Mouse (Mus musculus): ENCODE results near the gene S100a4. TPM values are rescaled to one million over a fixed set of nuclear protein-coding genes. Genes with fewer than 3 reads are reported as not detected.

The S100a4 gene
- total and polyA plus RNA-seq, 2 experiments from 2014 or later, result 2.5 TPM; not detected in 1

DNA sequence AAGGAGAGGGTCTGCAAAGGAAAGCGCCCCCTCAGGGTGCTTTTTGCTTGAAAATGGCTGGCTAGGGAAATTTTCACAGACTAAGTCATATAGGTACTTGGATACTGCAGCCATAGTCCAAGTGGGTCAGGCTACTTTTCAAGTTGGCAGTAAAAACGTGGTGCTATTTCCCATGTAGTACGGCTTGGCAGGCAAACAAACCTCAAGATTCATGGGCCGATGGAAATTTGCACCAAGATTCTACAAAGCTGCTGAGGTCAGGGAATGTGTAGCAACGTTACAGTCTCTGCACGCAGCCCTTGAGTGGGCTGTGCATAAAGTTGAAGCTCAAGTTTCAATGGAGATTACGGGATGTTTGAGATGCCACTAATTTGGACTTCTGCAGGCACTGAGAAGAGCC, 24.1 kb upstream of the S100a4 start:
- no peak for DNase-seq (ENCODE audit: low spot score)
- H3K4me3 ChIP-seq (ENCODE audit: low read depth, low read length), result no peak overlapping the region
- no peaks in the 10 kb centered on the region; the same call in 1 of the 2 replicates for H3K4me1 ChIP-seq (ENCODE audit: insufficient read depth, low read length)
- no peaks in the 10 kb centered on the region for H3K36me3 ChIP-seq (ENCODE audit: insufficient read depth, low read length)
- H3K4me2 ChIP-seq (ENCODE audit: low read depth, low read length, poor library complexity, severe bottlenecking), result no peak overlapping the region
- H3K27ac ChIP-seq (ENCODE audit: low read depth, low read length), result no peak overlapping the region
- H3K9me3 ChIP-seq (ENCODE audit: low read length), result no peaks in the 10 kb centered on the region
- no peak for ATAC-seq (ENCODE audit: low FRiP score)
- no peak for TF ChIP-seq CTCF (IDR thresholded peaks at IDR 0.05)
- WGBS, result 85% methylated on average over 7 of the region's 7 CpGs
- no peaks in the 10 kb centered on the region for H3K27me3 ChIP-seq (ENCODE audit: insufficient read depth, low read length)
- no peak overlapping the region for H3K9ac ChIP-seq (replicated peaks; ENCODE audit: low read length, poor library complexity, severe bottlenecking)

DNA sequence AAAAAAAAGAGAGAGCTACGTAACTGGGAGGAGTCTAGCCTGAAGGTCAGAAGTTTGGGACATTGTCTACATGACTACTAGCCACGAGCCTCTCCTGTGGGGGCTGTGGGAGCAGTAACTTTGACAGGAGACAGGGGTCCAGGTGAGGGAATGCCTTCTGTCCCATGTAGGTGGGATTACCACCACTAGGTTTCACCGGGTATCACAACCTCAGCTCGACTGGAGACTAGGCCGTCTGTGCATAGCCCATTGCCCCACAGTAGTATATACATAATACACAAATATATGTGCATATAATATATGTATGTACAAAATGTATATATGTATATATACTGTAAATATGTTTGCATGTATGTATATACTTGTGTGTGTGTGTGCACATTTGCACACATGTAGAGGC, 22.4 kb upstream of the S100a4 start:
- ATAC-seq (ENCODE audit: low FRiP score), result no peak
- H3K4me2 ChIP-seq (ENCODE audit: low read depth, low read length, poor library complexity, severe bottlenecking), result no peak overlapping the region

GRCm38 (mm10) chr3:90582156-90582555, 21.4 kb upstream of the S100a4 start:
- DNase-seq (ENCODE audit: low spot score) (no peak), ATAC-seq (ENCODE audit: low FRiP score) (no peak)
- Histone ChIP-seq H3K36me3 (ENCODE audit: insufficient read depth, low read length) (no peaks in the 10 kb centered on the region), H3K4me1 (ENCODE audit: insufficient read depth, low read length) (no peaks in the 10 kb centered on the region), H3K4me3 (ENCODE audit: low read depth, low read length) (no peak overlapping the region), H3K4me2 (ENCODE audit: low read depth, low read length, poor library complexity, severe bottlenecking) (no peak overlapping the region), H3K9ac (replicated peaks; ENCODE audit: low read length, poor library complexity, severe bottlenecking) (no peak overlapping the region), H3K27me3 (ENCODE audit: insufficient read depth, low read length) (no peaks in the 10 kb centered on the region), H3K9me3 (ENCODE audit: low read length) (no peaks in the 10 kb centered on the region), H3K27ac (ENCODE audit: low read depth, low read length) (no peak overlapping the region)
- TF ChIP-seq CTCF (IDR thresholded peaks at IDR 0.05), result peak; percentile 42
- whole genome bisulfite sequencing, result 94% methylated on average over 1 of the region's 1 CpGs

More for the DNA sequence above, 22.4 kb upstream of the S100a4 start:
- no peaks in the 10 kb centered on the region for H3K9me3 ChIP-seq (ENCODE audit: low read length)
- TF ChIP-seq CTCF (IDR thresholded peaks at IDR 0.05), result no peak
- no peak overlapping the region for H3K9ac ChIP-seq (replicated peaks; ENCODE audit: low read length, poor library complexity, severe bottlenecking)
- DNase-seq (ENCODE audit: low spot score), result no peak
- no peaks in the 10 kb centered on the region for H3K36me3 ChIP-seq (ENCODE audit: insufficient read depth, low read length)
- H3K27ac ChIP-seq (ENCODE audit: low read depth, low read length), result no peak overlapping the region
- no peaks in the 10 kb centered on the region; the same call in 1 of the 2 replicates for H3K4me1 ChIP-seq (ENCODE audit: insufficient read depth, low read length)
- WGBS, result 97% methylated on average over 5 of the region's 5 CpGs
- no peak overlapping the region for H3K4me3 ChIP-seq (ENCODE audit: low read depth, low read length)
- no peaks in the 10 kb centered on the region for H3K27me3 ChIP-seq (ENCODE audit: insufficient read depth, low read length)

DNA sequence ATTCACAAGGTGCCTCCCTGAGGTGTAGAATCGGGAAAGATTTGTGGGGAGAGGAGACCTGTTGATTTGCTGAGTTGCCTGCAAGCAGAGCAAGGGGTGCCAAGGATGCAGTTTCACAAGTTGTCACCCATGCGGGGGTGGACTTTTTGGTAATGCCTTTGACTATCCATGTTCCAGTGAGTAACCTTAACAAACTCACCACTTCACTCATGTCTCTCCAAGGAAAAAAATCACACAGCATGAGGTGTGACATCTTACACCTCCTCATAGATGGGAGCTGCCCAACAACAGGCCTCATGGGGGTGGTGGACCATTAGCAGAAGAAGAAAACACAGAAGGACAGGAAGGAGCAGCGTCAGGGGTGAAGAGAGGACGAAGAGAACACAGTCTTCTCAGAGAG, 21.0 kb upstream of the S100a4 start:
- H3K27ac ChIP-seq (ENCODE audit: low read depth, low read length), result no peak overlapping the region
- H3K4me1 ChIP-seq (ENCODE audit: insufficient read depth, low read length), result no peaks in the 10 kb centered on the region
- 94% methylated on average over 4 of the region's 4 CpGs for WGBS
- H3K36me3 ChIP-seq (ENCODE audit: insufficient read depth, low read length), result no peaks in the 10 kb centered on the region
- DNase-seq (ENCODE audit: low spot score) (no peak), ATAC-seq (ENCODE audit: low FRiP score) (no peak)
- H3K9me3 ChIP-seq (ENCODE audit: low read length), result no peaks in the 10 kb centered on the region
- no peaks in the 10 kb centered on the region for H3K27me3 ChIP-seq (ENCODE audit: insufficient read depth, low read length)
- H3K4me2 ChIP-seq (ENCODE audit: low read depth, low read length, poor library complexity, severe bottlenecking), result no peak overlapping the region
- no peak overlapping the region for H3K9ac ChIP-seq (replicated peaks; ENCODE audit: low read length, poor library complexity, severe bottlenecking)
- no peak for TF ChIP-seq CTCF (IDR thresholded peaks at IDR 0.05)
- no peak overlapping the region for H3K4me3 ChIP-seq (ENCODE audit: low read depth, low read length)

GRCm38 (mm10) chr3:90583893-90584292, 19.7 kb upstream of the S100a4 start:
- ATAC-seq (ENCODE audit: low FRiP score) (no peak), DNase-seq (ENCODE audit: low spot score) (peak; percentile 32)
- WGBS, result 43% methylated on average over 3 of the region's 3 CpGs
- Histone ChIP-seq H3K36me3 (ENCODE audit: insufficient read depth, low read length) (no peaks in the 10 kb centered on the region), H3K4me2 (ENCODE audit: low read depth, low read length, poor library complexity, severe bottlenecking) (no peak overlapping the region), H3K27ac (ENCODE audit: low read depth, low read length) (no peak overlapping the region), H3K4me3 (ENCODE audit: low read depth, low read length) (no peak overlapping the region), H3K27me3 (ENCODE audit: insufficient read depth, low read length) (no peaks in the 10 kb centered on the region), H3K4me1 (ENCODE audit: insufficient read depth, low read length) (no peaks in the 10 kb centered on the region), H3K9ac (replicated peaks; ENCODE audit: low read length, poor library complexity, severe bottlenecking) (no peak overlapping the region), H3K9me3 (ENCODE audit: low read length) (no peaks in the 10 kb centered on the region)
- no peak for TF ChIP-seq CTCF (IDR thresholded peaks at IDR 0.05)

DNA sequence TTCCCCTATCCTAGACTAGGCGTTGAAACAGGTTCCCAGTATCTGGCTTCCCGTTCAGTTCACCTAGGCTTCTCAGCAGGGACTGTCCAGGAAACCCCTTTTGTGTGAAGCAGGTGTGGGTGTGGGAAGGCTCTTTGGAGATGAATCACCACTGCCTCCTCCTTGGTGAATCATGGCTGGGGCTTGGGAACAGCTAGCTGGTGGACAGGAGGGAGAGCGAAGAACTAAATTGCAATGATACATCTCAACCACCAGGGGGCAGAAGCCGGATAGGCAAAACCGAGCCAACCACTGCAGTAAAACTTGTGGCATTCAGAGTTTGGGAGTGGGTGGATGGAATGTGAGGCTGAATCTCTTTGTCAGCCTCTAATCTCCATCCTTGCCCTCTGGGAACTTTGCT, 18.0 kb upstream of the S100a4 start:
- H3K9ac ChIP-seq (replicated peaks; ENCODE audit: low read length, poor library complexity, severe bottlenecking), result no peak overlapping the region
- ATAC-seq (ENCODE audit: low FRiP score) (no peak), DNase-seq (ENCODE audit: low spot score) (peak; percentile 69)
- no peaks in the 10 kb centered on the region for H3K9me3 ChIP-seq (ENCODE audit: low read length)
- no peak overlapping the region for H3K27ac ChIP-seq (ENCODE audit: low read depth, low read length)
- no peaks in the 10 kb centered on the region for H3K27me3 ChIP-seq (ENCODE audit: insufficient read depth, low read length)
- H3K36me3 ChIP-seq (ENCODE audit: insufficient read depth, low read length), result no peaks in the 10 kb centered on the region
- peak; percentile 85 for TF ChIP-seq CTCF (IDR thresholded peaks at IDR 0.05)
- H3K4me3 ChIP-seq (ENCODE audit: low read depth, low read length), result no peak overlapping the region
- no peaks in the 10 kb centered on the region for H3K4me1 ChIP-seq (ENCODE audit: insufficient read depth, low read length)
- 30% methylated on average over 5 of the region's 5 CpGs for WGBS
- H3K4me2 ChIP-seq (ENCODE audit: low read depth, low read length, poor library complexity, severe bottlenecking), result no peak overlapping the region

Measured in midbrain, postnatal 0 days (tissue).